Mouse (Mus musculus): ENCODE data around the gene BC067074. TPM values are rescaled to one million over a fixed set of nuclear protein-coding genes. Genes with fewer than 3 reads are reported as not detected.

BC067074 gene
- total RNA-seq, 2 experiments from 2014 or later, result 0.88 to 1.1 TPM

DNA sequence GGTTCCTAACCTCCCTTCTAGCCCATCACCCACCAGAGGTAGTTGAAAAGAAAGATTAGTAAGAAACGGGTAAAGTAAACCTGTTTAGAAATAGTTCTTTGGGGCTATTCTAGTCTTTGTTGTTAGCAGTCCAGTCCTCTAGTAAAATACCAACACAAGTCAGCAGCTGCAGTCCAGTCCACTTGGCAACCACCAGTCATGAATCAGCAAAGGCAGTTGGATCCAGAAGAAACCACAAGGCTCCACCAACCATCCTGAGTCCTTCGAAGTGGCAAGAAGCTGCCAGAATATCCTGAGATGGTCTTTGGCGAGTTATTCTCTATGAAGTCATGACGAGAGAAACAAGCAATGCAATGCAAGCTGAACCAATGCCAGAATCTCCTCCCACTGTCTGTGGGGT, 124.0 kb downstream of the BC067074 start:
- intact Hi-C loops (cut with DNase I), result loop anchor here (5.0 kb wide), 1 partner anchor 200 kb away; the partner anchor contains the start of gene Snx18
- no peak for DNase-seq (ENCODE audit: low spot score in 2 of 2)

DNA sequence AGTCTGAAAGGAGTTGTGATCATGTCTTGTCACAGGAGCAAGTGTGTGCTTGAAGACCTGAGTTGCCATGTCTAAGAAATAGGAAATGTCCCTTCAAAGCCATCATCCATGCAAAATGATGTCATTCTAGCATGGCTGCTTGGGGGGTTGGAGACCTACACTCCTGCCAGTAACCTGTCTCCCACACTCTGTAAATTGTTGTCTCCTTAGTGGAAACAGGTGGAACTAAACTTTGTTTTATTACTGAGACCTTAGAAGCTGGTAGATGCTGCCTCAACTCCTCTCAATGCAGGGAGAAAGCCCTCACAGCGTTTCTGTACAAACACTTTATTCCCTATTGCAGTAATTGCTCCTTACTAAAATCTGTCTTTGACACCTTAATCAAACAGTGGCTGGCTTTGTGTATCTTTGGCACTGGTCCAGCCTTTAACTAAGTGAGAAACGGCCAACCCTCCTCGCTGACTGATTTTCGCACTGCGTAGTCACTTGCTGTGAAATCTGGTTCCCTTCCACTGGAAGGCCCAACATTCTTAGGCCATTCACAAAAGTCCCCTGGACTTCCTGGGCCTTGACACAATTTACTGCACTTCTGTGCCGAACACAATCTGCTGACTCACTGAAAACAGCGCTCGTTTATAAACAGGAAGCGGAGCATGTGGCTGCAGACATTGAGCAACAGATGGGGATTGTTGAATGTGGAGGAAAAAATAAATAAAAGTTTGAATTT, 125.0 kb downstream of the BC067074 start:
- intact Hi-C loops (cut with DNase I), result loop anchor here (5.0 kb wide), 1 partner anchor 199 kb away; the partner anchor contains the start of gene Snx18
- DNase-seq (ENCODE audit: low spot score in 2 of 2), result no peak

DNA sequence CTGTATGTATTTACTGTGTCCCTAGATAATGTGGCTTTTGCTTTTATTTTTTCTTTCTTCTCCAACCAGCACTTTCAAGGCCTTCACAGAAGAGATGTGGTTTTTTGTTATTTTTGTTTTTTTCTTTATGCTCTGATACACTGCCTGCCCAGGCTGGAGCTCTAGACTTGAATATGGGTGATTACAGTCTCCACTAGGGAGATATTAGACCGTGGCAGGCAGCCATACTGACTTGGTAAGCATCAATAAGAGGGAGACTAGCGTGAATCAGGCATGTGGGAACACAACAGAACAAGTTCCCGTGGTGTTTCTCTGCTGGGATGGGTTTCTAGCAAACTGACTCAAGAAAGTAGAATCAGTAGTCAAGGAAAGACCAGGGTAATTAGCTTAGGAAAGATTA, 125.7 kb downstream of the BC067074 start:
- intact Hi-C loops (cut with DNase I), result loop anchor here (5.0 kb wide), 1 partner anchor 199 kb away; the partner anchor contains the start of gene Snx18
- DNase-seq (ENCODE audit: low spot score in 2 of 2), result no peak

DNA sequence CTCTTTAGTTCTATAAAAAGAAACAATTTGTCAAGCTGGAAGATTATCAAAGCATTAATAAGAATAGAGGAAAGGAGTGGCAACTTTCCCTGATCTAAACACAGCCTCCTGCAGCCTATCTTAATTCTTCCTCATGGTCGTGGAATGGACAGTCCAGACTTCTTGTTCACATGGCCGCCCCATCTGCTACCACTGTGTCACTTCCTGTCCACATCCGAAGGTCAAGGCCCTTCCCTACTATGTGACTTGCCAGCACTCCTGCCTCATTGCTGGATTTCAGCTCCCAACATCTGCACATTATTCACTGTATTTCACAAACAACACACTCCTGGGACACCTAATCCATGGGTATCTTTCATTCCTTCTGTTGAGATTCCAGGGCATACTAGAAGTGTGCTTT, 128.5 kb downstream of the BC067074 start:
- intact Hi-C loops (cut with DNase I), result no loop called here

DNA sequence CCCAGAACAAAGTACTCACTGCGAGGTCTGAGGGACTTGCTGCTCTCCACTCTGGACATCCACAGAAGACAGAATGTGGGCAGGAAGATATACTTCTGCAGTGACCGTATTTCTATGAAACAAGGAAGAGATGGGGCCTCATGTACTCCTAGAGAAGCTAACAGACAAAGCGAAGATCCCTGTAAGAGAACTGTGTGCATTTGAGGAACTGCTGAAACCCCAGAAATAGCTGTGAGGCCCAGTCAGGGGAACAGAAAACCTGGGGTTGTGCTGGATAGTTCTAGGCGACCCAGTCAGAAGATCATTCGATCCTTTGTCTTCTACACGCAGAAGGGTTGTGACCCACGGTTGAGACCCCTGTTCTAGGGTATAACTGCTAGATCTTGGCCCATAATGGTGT, 130.9 kb downstream of the BC067074 start:
- no peak for DNase-seq (ENCODE audit: low spot score in 2 of 2)
- intact Hi-C loops (cut with DNase I), result no loop called here

More for the DNA sequence above, 128.5 kb downstream of the BC067074 start:
- DNase-seq (ENCODE audit: low spot score in 2 of 2), result no peak

DNA sequence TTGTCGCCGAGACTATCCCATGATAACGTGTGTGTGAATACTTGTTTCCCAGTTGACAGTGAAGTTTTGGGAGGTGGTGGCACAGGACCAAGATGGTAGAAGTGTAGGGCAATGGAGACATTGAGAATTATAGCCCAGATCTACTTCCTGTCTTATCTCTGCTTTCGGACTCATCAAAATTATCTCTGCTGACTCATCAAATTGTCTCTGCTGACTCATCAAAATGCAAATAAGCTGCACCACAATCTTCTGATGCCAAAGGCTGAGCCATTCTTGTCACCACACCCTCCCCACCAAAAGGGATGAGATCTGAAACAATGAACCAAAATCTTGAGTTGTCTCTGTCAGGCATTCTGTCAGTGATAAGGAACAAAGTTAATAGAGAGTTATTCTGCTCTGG, 132.9 kb downstream of the BC067074 start:
- intact Hi-C loops (cut with DNase I), result no loop called here
- DNase-seq (ENCODE audit: low spot score in 2 of 2), result no peak

Other genes with a start within 250 kb of the BC067074 start
- 1 to 10 TPM; 9.3 to 9.5 TPM for gene Gpx8, start 246.7 kb upstream of the BC067074 start, total RNA-seq (2021)
- gene Gzma, start 192.2 kb upstream of the BC067074 start, total RNA-seq (2021), result not detected
- gene Esm1, start 83.5 kb upstream of the BC067074 start, total RNA-seq (2021), result under 1 TPM; 0.25 to 0.32 TPM
- gene Gzmk, start 67.3 kb upstream of the BC067074 start, total RNA-seq (2021), result under 1 TPM in 1 of 2 experiments, not detected in 1; 0.52 TPM

Data from left cerebral cortex, postnatal 36 days (tissue).